Mouse (Mus musculus) megakaryocyte, embryonic 14.5 days (primary cell): ENCODE data around the gene Arhgef10l. TPM values are rescaled to one million over a fixed set of nuclear protein-coding genes. Genes with fewer than 3 reads are reported as not detected.
"Not testable (repeated sequence)": the region's sequence is repeated elsewhere in the genome, so short reads cannot be mapped to it uniquely, and the experiment has no call there.

Source experiments
- H3K27me3 ChIP-seq: replicated peaks from 2 replicates; pipeline ENCODE3; 2012; ENCODE audit warnings: inconsistent platforms
- H3K36me3 ChIP-seq: replicated peaks from 2 replicates; pipeline ENCODE3; 2012; ENCODE audit warnings: low read length, inconsistent platforms, mixed read lengths
- H3K4me1 ChIP-seq: 2 replicates; pipeline ENCODE4 v1.6.1; 2012; ENCODE audit warnings: inconsistent platforms
- H3K4me3 ChIP-seq: replicated peaks from 2 replicates; pipeline ENCODE3; 2012; ENCODE audit warnings: moderate library complexity, mild to moderate bottlenecking, inconsistent platforms
- H3K9me3 ChIP-seq: 2 replicates; pipeline ENCODE4 v1.6.1; 2012; ENCODE audit warnings: inconsistent platforms
- FLI1 ChIP-seq: IDR thresholded peaks from 2 replicates; pipeline ENCODE4 v1.6.1; 2012; ENCODE audit warnings: low read length, inconsistent platforms, mixed read lengths
- GATA1 ChIP-seq: IDR thresholded peaks from 3 replicates; pipeline ENCODE4 v1.6.1; 2012; ENCODE audit warnings: mixed read lengths, low read length, inconsistent platforms, borderline replicate concordance
- polyA plus RNA-seq: library from polyadenylated mRNA; stranded (reverse); fragments of >175 nt; gene quantifications from 2 replicates; pipeline ENCODE4 v1.2.3, GENCODE M21; 2012; ENCODE audit warnings: low replicate concordance; ENCODE audit not compliant: insufficient read depth

Arhgef10l gene
- polyA plus RNA-seq, 1 experiment, result 7.1 TPM

GRCm38 (mm10) chr4:140581341-140581729, 84.5 kb downstream of the Arhgef10l start:
- TF ChIP-seq FLI1 (no peak), GATA1 (no peak)
- H3K9me3 ChIP-seq, result no peaks in the 10 kb centered on the region
- H3K36me3 ChIP-seq, result peaks cover 10% of the 10 kb centered on the region
- H3K27me3 ChIP-seq, result peaks cover 47% of the 10 kb centered on the region
- peak overlapping the region; percentile 88 for H3K4me3 ChIP-seq
- peaks cover 82% of the 10 kb centered on the region for H3K4me1 ChIP-seq

GRCm38 (mm10) chr4:140580866-140581265, 84.9 kb downstream of the Arhgef10l start:
- Histone ChIP-seq H3K36me3 (peaks cover 13% of the 10 kb centered on the region), H3K4me3 (no peak overlapping the region), H3K4me1 (peaks cover 79% of the 10 kb centered on the region), H3K9me3 (no peaks in the 10 kb centered on the region), H3K27me3 (peaks cover 49% of the 10 kb centered on the region)
- TF ChIP-seq GATA1 (no peak), FLI1 (no peak)

GRCm38 (mm10) chr4:140579576-140579975, 86.2 kb downstream of the Arhgef10l start:
- no peak overlapping the region for H3K4me3 ChIP-seq
- no peak for TF ChIP-seq FLI1
- TF ChIP-seq GATA1, result no peak
- H3K4me1 ChIP-seq, result peaks cover 68% of the 10 kb centered on the region
- H3K9me3 ChIP-seq, result no peaks in the 10 kb centered on the region
- peaks cover 15% of the 10 kb centered on the region for H3K36me3 ChIP-seq
- peaks cover 42% of the 10 kb centered on the region for H3K27me3 ChIP-seq

- Histone ChIP-seq H3K36me3 (peaks cover 15% of the 10 kb centered on the region), H3K4me1 (peaks cover 64% of the 10 kb centered on the region), H3K9me3 (no peaks in the 10 kb centered on the region), H3K27me3 (peaks cover 39% of the 10 kb centered on the region), H3K4me3 (no peak overlapping the region)
- no peak for TF ChIP-seq FLI1
- TF ChIP-seq GATA1, result no peak
These were observed 86.7 kb downstream of the Arhgef10l start for GRCm38 (mm10) chr4:140579149-140579548.

- TF ChIP-seq GATA1 (no peak), FLI1 (no peak)
- Histone ChIP-seq H3K36me3 (peaks cover 15% of the 10 kb centered on the region), H3K9me3 (no peaks in the 10 kb centered on the region), H3K27me3 (peaks cover 32% of the 10 kb centered on the region), H3K4me1 (peaks cover 44% of the 10 kb centered on the region), H3K4me3 (no peak overlapping the region)
These were observed 89.2 kb downstream of the Arhgef10l start for GRCm38 (mm10) chr4:140576628-140577027.

GRCm38 (mm10) chr4:140574863-140575262, 90.9 kb downstream of the Arhgef10l start:
- H3K36me3 ChIP-seq, result peaks cover 18% of the 10 kb centered on the region
- not testable (repeated sequence) for H3K9me3 ChIP-seq
- H3K4me3 ChIP-seq, result peak overlapping the region; percentile 42
- peaks cover 24% of the 10 kb centered on the region for H3K27me3 ChIP-seq
- H3K4me1 ChIP-seq, result peaks cover 31% of the 10 kb centered on the region

GRCm38 (mm10) chr4:140572376-140572775, 93.4 kb downstream of the Arhgef10l start:
- Histone ChIP-seq H3K4me1 (peaks cover 8% of the 10 kb centered on the region), H3K36me3 (peaks cover 22% of the 10 kb centered on the region), H3K27me3 (peaks cover 13% of the 10 kb centered on the region), H3K4me3 (no peak overlapping the region), H3K9me3 (no peaks in the 10 kb centered on the region)
- TF ChIP-seq FLI1 (no peak), GATA1 (no peak)

- Histone ChIP-seq H3K4me1 (peaks cover 5% of the 10 kb centered on the region; the same call in 1 of the 2 replicates), H3K27me3 (peaks cover 9% of the 10 kb centered on the region), H3K9me3 (no peaks in the 10 kb centered on the region), H3K4me3 (no peak overlapping the region), H3K36me3 (peaks cover 23% of the 10 kb centered on the region)
- TF ChIP-seq FLI1, result no peak
- no peak for TF ChIP-seq GATA1
These were observed 96.4 kb downstream of the Arhgef10l start for GRCm38 (mm10) chr4:140569394-140569793.

- Histone ChIP-seq H3K4me1 (no peaks in the 10 kb centered on the region; the same call in 1 of the 2 replicates), H3K36me3 (peaks cover 26% of the 10 kb centered on the region)
These were observed 97.8 kb downstream of the Arhgef10l start for GRCm38 (mm10) chr4:140567911-140568480.

GRCm38 (mm10) chr4:140566785-140567184, 99.0 kb downstream of the Arhgef10l start:
- Histone ChIP-seq H3K9me3 (peaks cover 6% of the 10 kb centered on the region; the same call in 1 of the 2 replicates), H3K4me3 (no peak overlapping the region), H3K27me3 (peaks cover 6% of the 10 kb centered on the region), H3K36me3 (peaks cover 37% of the 10 kb centered on the region), H3K4me1 (no peaks in the 10 kb centered on the region; the same call in 1 of the 2 replicates)
- TF ChIP-seq GATA1 (no peak), FLI1 (no peak)

More at GRCm38 (mm10) chr4:140567911-140568480, 97.8 kb downstream of the Arhgef10l start:
- Histone ChIP-seq H3K9me3 (no peaks in the 10 kb centered on the region), H3K27me3 (peaks cover 8% of the 10 kb centered on the region), H3K4me3 (no peak overlapping the region)
- TF ChIP-seq GATA1, result no peak
- TF ChIP-seq FLI1, result no peak

- H3K36me3 ChIP-seq, result peaks cover 39% of the 10 kb centered on the region
- peaks cover 15% of the 10 kb centered on the region for H3K9me3 ChIP-seq
- not testable (repeated sequence) for H3K4me1 ChIP-seq, H3K4me3 ChIP-seq, H3K27me3 ChIP-seq
These were observed 101.4 kb downstream of the Arhgef10l start for GRCm38 (mm10) chr4:140564459-140564858.
